Mouse (Mus musculus) CH12.LX (cell line): ENCODE results near the gene Golga3. TPM values are rescaled to one million over a fixed set of nuclear protein-coding genes. Genes with fewer than 3 reads are reported as not detected.

ENCODE experiments used
- DNase-seq: peaks from one replicate; pipeline ENCODE4 v3.0.0-alpha.2; 2013; ENCODE audit errors: extremely low read depth
- H3K27ac ChIP-seq: 2 replicates; pipeline ENCODE4 v1.5.1; 2012; ENCODE audit warnings: low read depth, mild to moderate bottlenecking, control low read depth, moderate library complexity; ENCODE audit not compliant: insufficient read depth
- H3K27me3 ChIP-seq: replicated peaks from 2 replicates; pipeline ENCODE3; 2012; ENCODE audit warnings: inconsistent platforms
- H3K36me3 ChIP-seq, 2 experiments: replicated peaks in 1 of 2; 2 replicates each; pipeline versions ENCODE3 to v1.6.1; 2012; ENCODE audit warnings: inconsistent platforms in 1 of 2, low read length in 1 of 2, mild to moderate bottlenecking in 1 of 2, mixed read lengths in 1 of 2, moderate library complexity in 1 of 2; ENCODE audit not compliant: control insufficient read depth in 1 of 2, insufficient read depth in 1 of 2
- H3K4me1 ChIP-seq, 2 experiments: 2 replicates each; pipeline ENCODE4 v1.6.1; 2012; ENCODE audit warnings: inconsistent platforms in 1 of 2, moderate library complexity in 1 of 2; ENCODE audit not compliant: insufficient read depth in 2 of 2, control insufficient read depth in 1 of 2
- H3K4me2 ChIP-seq: 2 replicates; pipeline ENCODE4 v1.6.1; 2012; ENCODE audit warnings: low read depth, mild to moderate bottlenecking, control low read depth; ENCODE audit not compliant: poor library complexity, insufficient read depth, severe bottlenecking
- H3K4me3 ChIP-seq, 3 experiments: fragments of 150-350 bp in 1 of 3; sonication (generic) in 1 of 3; replicated peaks in 1 of 3; 2 replicates each; pipeline versions ENCODE3 to v1.5.1; 2011 to 2012; ENCODE audit warnings: low read depth in 2 of 3, low read length in 2 of 3, mild to moderate bottlenecking in 2 of 3, moderate library complexity in 2 of 3, control low read depth in 1 of 3, improper control_type of control experiment in 1 of 3, inconsistent platforms in 1 of 3, mixed read lengths in 1 of 3; ENCODE audit not compliant: poor library complexity in 1 of 3
- H3K79me2 ChIP-seq: replicated peaks from 2 replicates; pipeline ENCODE4 v1.6.1; 2012; ENCODE audit warnings: mild to moderate bottlenecking, moderate library complexity; ENCODE audit not compliant: control insufficient read depth, poor library complexity, insufficient read depth, severe bottlenecking; ENCODE audit errors: extremely low read depth
- H3K9ac ChIP-seq: 2 replicates; pipeline ENCODE4 v1.6.1; 2012; ENCODE audit warnings: low read depth, mild to moderate bottlenecking, control low read depth, moderate library complexity; ENCODE audit not compliant: insufficient read depth
- H3K9me3 ChIP-seq: replicated peaks from 2 replicates; pipeline ENCODE3; 2012; ENCODE audit warnings: low read length, inconsistent platforms, mixed read lengths
- BHLHE40 ChIP-seq: IDR thresholded peaks from 2 replicates; pipeline ENCODE4 v1.6.1; 2011; ENCODE audit warnings: mild to moderate bottlenecking, low read depth, low read length, improper control_type of control experiment
- CHD1 ChIP-seq: IDR thresholded peaks from 2 replicates; pipeline ENCODE4 v1.6.1; 2012; ENCODE audit warnings: low read depth, low read length, improper control_type of control experiment, inconsistent platforms
- CHD2 ChIP-seq: IDR thresholded peaks from 2 replicates; pipeline ENCODE4 v1.6.1; 2011; ENCODE audit warnings: low read length, improper control_type of control experiment
- CTCF ChIP-seq, 2 experiments: IDR thresholded peaks in 1 of 2; conservative IDR thresholded peaks in 1 of 2; 2 replicates each; pipeline ENCODE4 v1.5.1; 2011 to 2012; ENCODE audit warnings: low read depth in 2 of 2, low read length in 2 of 2, improper control_type of control experiment in 1 of 2, inconsistent platforms in 1 of 2, mild to moderate bottlenecking in 1 of 2, moderate library complexity in 1 of 2
- E2F4 ChIP-seq: IDR thresholded peaks from 2 replicates; pipeline ENCODE4 v1.6.1; 2011; ENCODE audit warnings: low read depth, low read length, improper control_type of control experiment; ENCODE audit not compliant: insufficient replicate concordance
- ELF1 ChIP-seq: IDR thresholded peaks from 2 replicates; pipeline ENCODE4 v1.6.1; 2014; ENCODE audit warnings: low read depth, mild to moderate bottlenecking, inconsistent platforms, low read length, improper control_type of control experiment
- GABPA ChIP-seq: IDR thresholded peaks from 2 replicates; pipeline ENCODE4 v1.6.1; 2012; ENCODE audit warnings: low read depth, low read length, improper control_type of control experiment, inconsistent platforms; ENCODE audit not compliant: insufficient replicate concordance
- IRF4 ChIP-seq: IDR thresholded peaks from 2 replicates; pipeline ENCODE4 v1.6.1; 2014; ENCODE audit warnings: low read depth, mild to moderate bottlenecking, inconsistent platforms, low read length, improper control_type of control experiment
- KAT2A ChIP-seq: IDR thresholded peaks from 2 replicates; pipeline ENCODE4 v1.6.1; 2012; ENCODE audit warnings: low read length, improper control_type of control experiment, inconsistent platforms; ENCODE audit not compliant: insufficient replicate concordance
- MAFK ChIP-seq: IDR thresholded peaks from 2 replicates; pipeline ENCODE4 v1.6.1; 2011; ENCODE audit warnings: low read length, improper control_type of control experiment; ENCODE audit not compliant: insufficient replicate concordance
- MAX ChIP-seq: IDR thresholded peaks from 2 replicates; pipeline ENCODE4 v1.6.1; 2011; ENCODE audit warnings: low read length, improper control_type of control experiment
- MAZ ChIP-seq: IDR thresholded peaks from 2 replicates; pipeline ENCODE4 v1.6.1; 2012; ENCODE audit warnings: low read depth, mild to moderate bottlenecking, inconsistent platforms, low read length, improper control_type of control experiment, moderate library complexity
- MYC ChIP-seq: IDR thresholded peaks from 2 replicates; pipeline ENCODE4 v1.6.1; 2011; ENCODE audit warnings: low read depth, mild to moderate bottlenecking, improper control_type of control experiment, low read length
- PAX5 ChIP-seq: IDR thresholded peaks from 2 replicates; pipeline ENCODE4 v1.6.1; 2012; ENCODE audit warnings: low read length, inconsistent platforms, mixed read lengths
- POLR2A ChIP-seq: IDR thresholded peaks from 2 replicates; pipeline ENCODE4 v1.6.1; 2011; ENCODE audit warnings: low read depth, mild to moderate bottlenecking, improper control_type of control experiment, low read length
- RAD21 ChIP-seq: IDR thresholded peaks from 2 replicates; pipeline ENCODE4 v1.6.1; 2011; ENCODE audit warnings: low read depth, mild to moderate bottlenecking, low read length, improper control_type of control experiment, moderate library complexity
- SIN3A ChIP-seq: IDR thresholded peaks from 2 replicates; pipeline ENCODE4 v1.6.1; 2012; ENCODE audit warnings: low read length, improper control_type of control experiment, inconsistent platforms
- SMC3 ChIP-seq: IDR thresholded peaks from 2 replicates; pipeline ENCODE4 v1.6.1; 2011; ENCODE audit warnings: low read depth, low read length, improper control_type of control experiment
- UBTF ChIP-seq: IDR thresholded peaks from 2 replicates; pipeline ENCODE4 v1.6.1; 2012; ENCODE audit warnings: low read depth, mild to moderate bottlenecking, inconsistent platforms, low read length, improper control_type of control experiment, moderate library complexity
- USF1 ChIP-seq: IDR thresholded peaks from 2 replicates; pipeline ENCODE4 v1.6.1; 2014; ENCODE audit warnings: low read depth, mild to moderate bottlenecking, inconsistent platforms, low read length, improper control_type of control experiment
- ZC3H11A ChIP-seq: IDR thresholded peaks from 2 replicates; pipeline ENCODE4 v1.6.1; 2012; ENCODE audit warnings: low read depth, mild to moderate bottlenecking, inconsistent platforms, low read length, improper control_type of control experiment
- ZMIZ1 ChIP-seq: IDR thresholded peaks from 2 replicates; pipeline ENCODE4 v1.6.1; 2012; ENCODE audit warnings: low read depth, mild to moderate bottlenecking, inconsistent platforms, low read length, improper control_type of control experiment
- ZNF384 ChIP-seq: IDR thresholded peaks from 2 replicates; pipeline ENCODE4 v1.6.1; 2012; ENCODE audit warnings: low read depth, low read length, improper control_type of control experiment, inconsistent platforms
- dilution Hi-C: fragments of 300-500 bp; cut with MboI; formaldehyde crosslinking; loops from 2 replicates; pipeline ENCODE4 v1.14.3; 2020; ENCODE audit warnings: low sequenced_read_pairs; ENCODE audit not compliant: extremely low pct_unique_long_range_greater_than_20kb, extremely low pct_ligation_motif_present
- in situ Hi-C: fragments of 300-500 bp; cut with MboI; formaldehyde crosslinking; loops from 3 replicates; pipeline ENCODE4 v1.14.3; 2019; ENCODE audit warnings: low sequenced_read_pairs, low pct_ligation_motif_present, low pct_unique_long_range_greater_than_20kb, mixed read lengths
- polyA plus RNA-seq: library from polyadenylated mRNA; unstranded; fragments of >175 nt; gene quantifications from 2 replicates; pipeline ENCODE4 v1.2.1, GENCODE M21; 2012; ENCODE audit warnings: low read depth; ENCODE audit not compliant: insufficient read length
- total RNA-seq, 2 experiments: library from RNA; depleted of rRNA; stranded (reverse); fragments of 300-350 nt in 1 of 2; fragments of >200 nt in 1 of 2; gene quantifications; 2 replicates each; pipeline ENCODE4 v1.2.3; 2012 to 2014

The Golga3 gene
- total and polyA plus RNA-seq, 3 experiments: 10.0 to 18.2 (median 15.7) TPM

- H3K79me2 ChIP-seq: no peaks in the 10 kb centered on the region
- no peak overlapping the region for H3K9ac ChIP-seq
- H3K36me3 ChIP-seq: peaks cover 74 to 91% of the 10 kb centered on the region in 2 experiments
- H3K4me2 ChIP-seq: no peak overlapping the region
- H3K9me3 ChIP-seq: no peaks in the 10 kb centered on the region
- peak; percentile 24 for DNase-seq
- no peak overlapping the region for H3K4me3 ChIP-seq
- in situ Hi-C loops: no loop called here
- H3K27me3 ChIP-seq: no peaks in the 10 kb centered on the region
- H3K4me1 ChIP-seq: no peaks in the 10 kb centered on the region
- TF ChIP-seq RAD21: peak; percentile 7
- TF ChIP-seq CTCF (conservative IDR thresholded peaks at IDR 0.05 in 1 of 2, IDR thresholded peaks at IDR 0.05 in 1 of 2; ENCODE audit: low read depth in 2 of 2, low read length in 2 of 2): peak; percentile 25 to 62; a peak in 2 of 4 replicates
- no peak for TF ChIP-seq IRF4
- TF ChIP-seq SMC3: peak; percentile 45
- TF ChIP-seq MYC: no peak
- dilution Hi-C loops: no loop called here
- no peak overlapping the region for H3K27ac ChIP-seq
These were observed 28.3 kb downstream of the Golga3 start for GRCm38 (mm10) chr5:110204777-110205176.

- in situ Hi-C loops: no loop called here
- no peaks in the 10 kb centered on the region for H3K9me3 ChIP-seq
- H3K27me3 ChIP-seq: no peaks in the 10 kb centered on the region
- H3K9ac ChIP-seq: no peak overlapping the region
- H3K4me1 ChIP-seq: no peaks in the 10 kb centered on the region
- no peaks in the 10 kb centered on the region for H3K79me2 ChIP-seq
- DNase-seq: no peak
- H3K27ac ChIP-seq: no peak overlapping the region
- H3K4me3 ChIP-seq: no peak overlapping the region
- dilution Hi-C loops: no loop called here
- TF ChIP-seq PAX5 (no peak), POLR2A (no peak), MAX (no peak), ZC3H11A (no peak)
- peaks cover 72 to 92% of the 10 kb centered on the region in 2 experiments for H3K36me3 ChIP-seq
- no peak overlapping the region for H3K4me2 ChIP-seq
These were observed 34.8 kb downstream of the Golga3 start for GRCm38 (mm10) chr5:110211312-110211711.

GRCm38 (mm10) chr5:110216780-110217179, 40.3 kb downstream of the Golga3 start:
- Histone ChIP-seq H3K9me3 (no peaks in the 10 kb centered on the region), H3K4me1 (no peaks in the 10 kb centered on the region), H3K27me3 (no peaks in the 10 kb centered on the region), H3K79me2 (no peaks in the 10 kb centered on the region), H3K9ac (no peak overlapping the region), H3K27ac (no peak overlapping the region), H3K4me2 (no peak overlapping the region), H3K4me3 (no peak overlapping the region), H3K36me3 (peaks cover 68 to 93% of the 10 kb centered on the region in 2 experiments)
- dilution Hi-C loops (no loop called here), in situ Hi-C loops (no loop called here)
- no peak for DNase-seq
- TF ChIP-seq MAZ (no peak), ZNF384 (no peak), SMC3 (no peak), MAX (no peak), E2F4 (no peak), ZC3H11A (no peak), POLR2A (no peak), CHD2 (no peak), MAFK (no peak), ELF1 (no peak), PAX5 (no peak), ZMIZ1 (no peak), KAT2A (no peak), GABPA (no peak), SIN3A (no peak), USF1 (no peak), BHLHE40 (no peak), UBTF (no peak), CHD1 (no peak), RAD21 (no peak)
